Mouse (Mus musculus) small intestine, adult 2 months (tissue): ENCODE measurements around the gene Gm11983.

Experiments used
- CTCF ChIP-seq: fragments of 200-500 bp; IDR thresholded peaks from 2 replicates; pipeline ENCODE4 v1.5.1; 2012; ENCODE audit warnings: low read depth, mild to moderate bottlenecking, control low read depth, inconsistent platforms, low read length, moderate library complexity, mixed read lengths; ENCODE audit not compliant: insufficient replicate concordance, insufficient read length; ENCODE audit errors: extremely low read depth
- POLR2A ChIP-seq: fragments of 200-500 bp; IDR thresholded peaks from 2 replicates; pipeline ENCODE4 v1.6.1; 2012; ENCODE audit warnings: low read depth, mild to moderate bottlenecking, control low read depth, inconsistent platforms, low read length, moderate library complexity

DNA sequence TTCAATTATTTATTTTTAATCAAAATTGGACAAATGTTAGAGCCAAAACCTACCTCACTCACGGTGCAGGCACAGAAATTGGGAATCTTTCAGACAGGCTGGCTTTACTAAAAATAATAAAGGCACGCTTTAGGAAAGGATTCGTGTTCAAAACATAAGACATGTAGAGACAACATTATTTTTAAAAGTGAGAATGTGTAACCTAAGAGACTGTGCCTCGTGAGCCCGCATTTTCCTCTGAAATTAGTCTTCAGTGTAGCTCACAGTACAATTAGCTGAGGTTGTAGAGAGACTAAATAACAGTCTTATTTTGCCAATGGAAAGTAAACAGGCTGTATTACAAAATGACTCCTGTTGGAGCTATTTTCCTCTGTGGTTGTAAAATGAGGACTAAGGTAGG, 4.7 kb upstream of the Gm11983 start:
- TF ChIP-seq CTCF (no peak), POLR2A (no peak)
